Mouse (Mus musculus): ENCODE data around the gene Narfl. TPM values are rescaled to one million over a fixed set of nuclear protein-coding genes. Genes with fewer than 3 reads are reported as not detected.

Gene Narfl
- polyA plus RNA-seq, 1 experiment from 2014 or later = 24.8 TPM

DNA sequence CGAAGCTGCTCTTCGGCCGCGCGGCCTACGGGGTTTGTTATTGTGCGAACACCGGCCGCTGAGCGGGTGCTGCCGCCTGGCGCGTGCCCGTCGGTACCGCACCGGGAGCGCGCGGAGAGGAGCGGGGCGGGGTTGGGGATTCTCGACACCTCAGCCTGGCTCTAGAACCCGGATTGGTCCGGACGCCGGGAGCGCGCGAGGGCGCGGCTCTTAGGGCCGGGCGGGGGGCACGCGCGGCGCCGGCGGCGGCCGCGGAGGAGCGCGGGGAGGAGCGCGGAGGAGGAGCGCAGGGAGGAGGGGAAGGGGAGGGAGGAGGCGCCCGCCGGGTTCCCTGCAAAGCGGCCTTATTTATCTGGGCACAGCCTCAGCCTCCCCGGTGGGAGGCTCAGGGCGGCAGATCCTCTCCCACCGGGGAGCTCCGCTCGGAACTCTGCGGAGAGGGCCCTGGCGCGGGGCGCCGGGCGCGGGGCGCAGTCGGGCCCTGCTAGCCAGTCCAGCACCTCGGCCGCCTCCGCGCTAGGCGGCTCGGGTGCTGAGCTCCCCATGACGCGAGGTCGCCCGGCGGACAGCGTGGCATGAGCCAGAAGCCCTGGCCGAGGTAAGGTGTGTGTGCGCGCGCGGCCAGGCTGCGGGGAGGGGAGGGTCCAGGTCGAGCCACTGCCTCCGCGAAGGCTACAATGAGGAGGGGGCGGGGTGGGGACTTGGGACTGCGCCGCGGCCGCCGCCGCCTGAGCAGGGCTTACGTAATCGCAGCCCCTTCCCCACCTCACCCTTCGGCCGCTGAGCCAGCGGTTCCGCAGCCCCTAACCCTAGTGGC, 35.4 kb downstream of the Narfl start, which contains the start of gene Fbxl16:
Fbxl16 (plus strand) TSS at position 297 of the 817 bp plus-strand sequence.
- Histone ChIP-seq H3K27me3 (peaks cover 19% of the 10 kb centered on the region), H3K36me3 (no peaks in the 10 kb centered on the region), H3K4me3 (peak within 1 kb of the TSS; percentile 85), H3K9ac (replicated peaks) (peak within 1 kb of the TSS; percentile 96), H3K4me2 (replicated peaks) (peak within 1 kb of the TSS; percentile 79), H3K9me3 (no peaks in the 10 kb centered on the region), H3K4me1 (peaks cover 39% of the 10 kb centered on the region), H3K27ac (replicated peaks) (peak within 1 kb of the TSS; percentile 98)
- under 1% methylated on average over 84 of the region's 100 CpGs for WGBS
- peak; percentile 81 for ATAC-seq (ENCODE audit: low FRiP score, low read depth)

- 8% methylated on average over 25 of the region's 25 CpGs for WGBS
- Histone ChIP-seq H3K27ac (replicated peaks) (peak overlapping the region; percentile 98), H3K4me2 (replicated peaks) (peak overlapping the region; percentile 79), H3K4me3 (peak overlapping the region; percentile 85), H3K36me3 (no peaks in the 10 kb centered on the region), H3K4me1 (peaks cover 39% of the 10 kb centered on the region), H3K9ac (replicated peaks) (peak overlapping the region; percentile 96), H3K9me3 (no peaks in the 10 kb centered on the region), H3K27me3 (peaks cover 19% of the 10 kb centered on the region)
- peak; percentile 76 for ATAC-seq (ENCODE audit: low FRiP score, low read depth)
Observed at GRCm38 (mm10) chr17:25809606-25810340, 36.2 kb downstream of the Narfl start.

DNA sequence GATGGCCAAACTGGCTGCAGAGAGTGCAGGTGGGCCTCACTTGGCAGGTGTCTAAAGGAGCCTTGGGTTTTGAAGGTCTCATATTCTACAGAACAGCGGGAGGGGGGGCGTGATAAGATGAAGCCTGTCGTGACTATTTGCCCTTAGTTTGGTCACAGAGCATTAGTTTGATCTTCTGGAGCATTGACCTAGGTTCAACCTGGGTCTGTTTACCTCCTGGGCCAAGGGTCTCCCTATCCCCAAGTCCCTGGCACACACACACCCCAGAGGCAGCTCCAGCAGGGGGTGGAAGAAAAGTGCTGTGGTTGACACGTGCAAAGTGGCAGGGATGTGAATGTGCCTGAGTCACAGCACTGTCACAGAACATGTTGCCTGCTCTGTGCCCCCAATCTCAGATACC, 37.3 kb downstream of the Narfl start:
- Histone ChIP-seq H3K9me3 (no peaks in the 10 kb centered on the region), H3K27ac (replicated peaks) (no peak overlapping the region), H3K4me3 (peak overlapping the region; percentile 85; the same call in 1 of the 2 replicates), H3K36me3 (no peaks in the 10 kb centered on the region), H3K4me1 (peaks cover 39% of the 10 kb centered on the region), H3K4me2 (replicated peaks) (peak overlapping the region; percentile 79), H3K9ac (replicated peaks) (peak overlapping the region; percentile 96; the same call in 1 of the 2 replicates), H3K27me3 (peaks cover 19% of the 10 kb centered on the region)
- no peak for ATAC-seq (ENCODE audit: low FRiP score, low read depth)
- 75% methylated on average over 4 of the region's 4 CpGs for WGBS

DNA sequence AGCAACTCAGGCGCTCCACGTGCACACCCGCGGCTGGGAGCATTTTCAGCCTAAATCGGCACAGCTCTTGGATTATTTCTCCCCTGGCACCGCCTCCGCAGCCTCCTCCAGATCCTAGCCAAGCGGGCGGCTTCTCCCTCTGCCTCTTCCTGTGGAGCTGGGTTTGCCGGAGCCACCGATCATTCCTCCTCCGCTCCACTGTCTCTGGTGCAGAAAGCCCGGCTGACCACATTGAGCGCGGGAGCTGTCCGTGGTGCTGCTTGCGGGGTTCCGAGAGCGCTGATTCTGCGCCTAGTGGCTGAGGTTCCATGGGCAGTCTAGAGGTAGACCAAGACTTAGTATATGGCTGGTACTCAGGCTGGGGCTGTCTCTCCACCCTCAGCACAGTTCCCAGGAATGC, 39.9 kb downstream of the Narfl start:
- Histone ChIP-seq H3K27ac (replicated peaks) (no peak overlapping the region), H3K4me2 (replicated peaks) (peak overlapping the region; percentile 35), H3K27me3 (peaks cover 31% of the 10 kb centered on the region), H3K9me3 (no peaks in the 10 kb centered on the region), H3K36me3 (peaks cover 20% of the 10 kb centered on the region), H3K9ac (replicated peaks) (0 out of 2 replicates have a peak overlapping the region, but pooled peaks have one; percentile 4), H3K4me3 (0 out of 2 replicates have a peak overlapping the region, but pooled peaks have one; percentile 7), H3K4me1 (peaks cover 32% of the 10 kb centered on the region)
- ATAC-seq (ENCODE audit: low FRiP score, low read depth) = no peak
- WGBS = 4% methylated on average over 20 of the region's 20 CpGs

GRCm38 (mm10) chr17:25817662-25818061, 44.1 kb downstream of the Narfl start:
- no peak for ATAC-seq (ENCODE audit: low FRiP score, low read depth)
- no peaks in the 10 kb centered on the region for H3K9me3 ChIP-seq
- peaks cover 49% of the 10 kb centered on the region for H3K27me3 ChIP-seq
- peaks cover 20% of the 10 kb centered on the region for H3K4me1 ChIP-seq
- no peak overlapping the region for H3K27ac ChIP-seq (replicated peaks)
- no peak overlapping the region for H3K9ac ChIP-seq (replicated peaks)
- 86% methylated on average over 11 of the region's 11 CpGs for WGBS
- H3K4me2 ChIP-seq (replicated peaks) = no peak overlapping the region
- peaks cover 20% of the 10 kb centered on the region for H3K36me3 ChIP-seq
- no peak overlapping the region for H3K4me3 ChIP-seq

GRCm38 (mm10) chr17:25818851-25819780, 45.5 kb downstream of the Narfl start:
- Histone ChIP-seq H3K27me3 (peaks cover 41% of the 10 kb centered on the region), H3K9me3 (no peaks in the 10 kb centered on the region), H3K27ac (replicated peaks) (no peak overlapping the region), H3K9ac (replicated peaks) (peak overlapping the region; percentile 42; the same call in 1 of the 2 replicates), H3K36me3 (peaks cover 20% of the 10 kb centered on the region), H3K4me2 (replicated peaks) (peak overlapping the region; percentile 35), H3K4me3 (peak overlapping the region; percentile 7; the same call in 1 of the 2 replicates), H3K4me1 (peaks cover 18% of the 10 kb centered on the region)
- WGBS = 6% methylated on average over 46 of the region's 46 CpGs
- ATAC-seq (ENCODE audit: low FRiP score, low read depth) = no peak

- WGBS = under 1% methylated on average over 18 of the region's 18 CpGs
- H3K27ac ChIP-seq (replicated peaks) = peak within 1 kb of the TSS; percentile 43; the same call in 1 of the 2 replicates
Observed at GRCm38 (mm10) chr17:25823452-25823851, 49.9 kb downstream of the Narfl start, which contains the start of gene Wdr24. Wdr24 (plus strand) TSS chr17:25823627.

DNA sequence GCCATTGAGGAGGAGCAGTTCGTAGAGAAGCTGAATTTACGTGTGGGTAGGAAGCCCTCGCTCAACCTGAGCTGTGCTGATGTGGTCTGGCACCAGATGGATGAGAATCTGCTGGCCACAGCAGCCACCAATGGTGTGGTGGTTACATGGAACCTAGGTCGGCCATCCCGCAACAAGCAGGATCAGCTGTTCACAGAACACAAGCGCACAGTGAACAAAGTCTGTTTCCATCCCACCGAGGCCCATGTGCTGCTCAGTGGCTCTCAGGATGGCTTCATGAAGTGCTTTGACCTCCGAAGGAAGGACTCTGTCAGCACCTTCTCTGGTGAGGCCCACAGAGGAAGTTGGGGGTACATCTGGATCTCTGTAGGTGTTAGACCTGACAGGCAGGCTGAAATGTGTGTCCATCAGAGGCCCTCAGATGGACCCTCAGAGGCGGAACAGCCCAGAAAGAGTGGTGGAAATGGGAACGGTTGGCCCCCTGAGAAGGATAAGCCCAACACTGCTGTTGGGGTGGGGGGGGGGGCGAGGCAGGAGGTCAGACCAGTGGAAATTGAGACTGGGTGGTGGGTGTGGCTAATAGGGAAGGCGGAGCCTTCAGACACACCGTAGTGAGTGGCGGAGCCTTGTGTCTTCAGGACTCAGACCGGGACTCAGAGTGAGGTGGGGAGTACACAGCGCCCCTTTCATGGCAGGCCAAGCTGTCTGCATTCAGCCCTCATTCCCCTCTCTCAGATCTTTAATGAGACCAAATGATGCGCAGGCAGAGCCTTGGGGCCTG, 51.0 kb downstream of the Narfl start:
- Histone ChIP-seq H3K27ac (replicated peaks) (no peak overlapping the region), H3K4me1 (peaks cover 39% of the 10 kb centered on the region), H3K9ac (replicated peaks) (peak overlapping the region; percentile 75; the same call in 1 of the 2 replicates), H3K36me3 (peaks cover 24% of the 10 kb centered on the region), H3K4me3 (peak overlapping the region; percentile 60), H3K27me3 (peaks cover 19% of the 10 kb centered on the region), H3K9me3 (no peaks in the 10 kb centered on the region), H3K4me2 (replicated peaks) (peak overlapping the region; percentile 95)
- WGBS = 76% methylated on average over 17 of the region's 17 CpGs
- ATAC-seq (ENCODE audit: low FRiP score, low read depth) = no peak

More at GRCm38 (mm10) chr17:25823452-25823851, 49.9 kb downstream of the Narfl start, which contains the start of gene Wdr24:
- Histone ChIP-seq H3K36me3 (peaks cover 24% of the 10 kb centered on the region), H3K9ac (replicated peaks) (peak within 1 kb of the TSS; percentile 75), H3K4me3 (peak within 1 kb of the TSS; percentile 60), H3K27me3 (peaks cover 30% of the 10 kb centered on the region), H3K9me3 (no peaks in the 10 kb centered on the region), H3K4me1 (peaks cover 41% of the 10 kb centered on the region), H3K4me2 (replicated peaks) (peak within 1 kb of the TSS; percentile 95)
- peak; percentile 57 for ATAC-seq (ENCODE audit: low FRiP score, low read depth)

DNA sequence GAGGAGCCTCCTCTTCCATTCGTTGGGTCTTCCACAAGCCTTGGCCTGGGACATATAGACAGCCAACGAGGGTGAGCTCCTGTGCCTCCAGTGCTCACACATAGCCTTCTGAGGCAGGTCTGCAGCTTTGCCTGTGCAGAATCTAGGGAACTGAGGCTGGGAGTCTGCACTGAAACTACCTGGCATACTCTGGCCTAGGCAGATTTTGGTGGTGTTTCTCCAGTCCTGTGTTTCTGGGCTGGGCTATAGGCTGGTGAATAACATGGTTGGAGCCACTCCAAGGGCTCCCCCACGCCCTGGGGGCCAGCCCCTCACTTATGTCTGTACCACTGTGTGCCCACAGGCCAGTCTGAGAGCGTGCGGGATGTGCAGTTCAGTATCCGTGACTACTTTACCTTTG, 51.7 kb downstream of the Narfl start:
- 89% methylated on average over 6 of the region's 6 CpGs for WGBS

DNA sequence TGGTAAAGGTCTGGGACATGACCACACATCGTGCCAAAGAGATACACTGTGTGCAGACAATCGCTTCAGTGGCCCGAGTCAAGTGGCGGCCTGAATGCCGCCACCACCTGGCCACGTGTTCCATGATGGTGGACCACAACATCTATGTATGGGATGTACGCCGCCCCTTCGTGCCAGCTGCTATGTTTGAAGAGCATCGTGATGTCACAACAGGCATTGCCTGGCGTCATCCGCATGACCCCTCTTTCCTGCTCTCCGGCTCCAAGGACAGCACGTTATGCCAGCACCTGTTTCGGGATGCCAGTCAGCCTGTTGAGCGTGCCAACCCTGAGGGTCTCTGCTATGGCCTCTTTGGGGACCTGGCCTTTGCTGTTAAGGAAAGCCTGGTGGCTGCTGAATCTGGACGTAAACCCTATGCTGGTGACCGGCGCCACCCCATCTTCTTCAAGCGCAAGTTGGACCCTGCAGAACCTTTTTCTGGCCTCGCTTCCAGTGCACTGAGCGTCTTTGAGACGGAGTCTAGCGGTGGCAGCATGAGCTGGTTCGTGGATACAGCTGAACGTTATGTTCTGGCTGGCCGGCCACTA, 52.5 kb downstream of the Narfl start:
- WGBS = 96% methylated on average over 27 of the region's 27 CpGs
- Histone ChIP-seq H3K27me3 (peaks cover 5% of the 10 kb centered on the region; the same call in 1 of the 2 replicates), H3K9me3 (no peaks in the 10 kb centered on the region), H3K27ac (replicated peaks) (no peak overlapping the region), H3K4me2 (replicated peaks) (no peak overlapping the region), H3K9ac (replicated peaks) (no peak overlapping the region), H3K4me3 (no peak overlapping the region), H3K36me3 (peaks cover 40% of the 10 kb centered on the region), H3K4me1 (peaks cover 53% of the 10 kb centered on the region)
- no peak for ATAC-seq (ENCODE audit: low FRiP score, low read depth)

More for the DNA sequence above, 51.7 kb downstream of the Narfl start:
- Histone ChIP-seq H3K4me2 (replicated peaks) (peak overlapping the region; percentile 95; the same call in 1 of the 2 replicates), H3K9ac (replicated peaks) (peak overlapping the region; percentile 33), H3K27ac (replicated peaks) (no peak overlapping the region), H3K4me3 (no peak overlapping the region), H3K36me3 (peaks cover 32% of the 10 kb centered on the region), H3K9me3 (no peaks in the 10 kb centered on the region), H3K27me3 (peaks cover 11% of the 10 kb centered on the region), H3K4me1 (peaks cover 46% of the 10 kb centered on the region)
- no peak for ATAC-seq (ENCODE audit: low FRiP score, low read depth)
